Mouse (Mus musculus) ES-Bruce4 (cell line): Measurements from ENCODE around the gene Mrgpra2b. TPM values are rescaled to one million over a fixed set of nuclear protein-coding genes. Genes with fewer than 3 reads are reported as not detected.
"Not testable (repeated sequence)": the region's sequence is repeated elsewhere in the genome, so short reads cannot be mapped to it uniquely, and the experiment has no call there.

Experiments used
- H3K27ac ChIP-seq: 2 replicates; pipeline ENCODE4 v1.5.1; 2012; ENCODE audit warnings: low read length, inconsistent platforms; ENCODE audit not compliant: insufficient read depth
- H3K27me3 ChIP-seq: 2 replicates; pipeline ENCODE4 v1.6.1; 2012; ENCODE audit warnings: mild to moderate bottlenecking, low read length, inconsistent platforms; ENCODE audit not compliant: control insufficient read depth, poor library complexity, insufficient read depth, severe bottlenecking
- H3K36me3 ChIP-seq: 2 replicates; pipeline ENCODE4 v1.6.1; 2012; ENCODE audit warnings: inconsistent platforms, mild to moderate bottlenecking, low read length, moderate library complexity; ENCODE audit not compliant: control insufficient read depth, poor library complexity, insufficient read depth, severe bottlenecking
- H3K4me1 ChIP-seq: one replicate; pipeline ENCODE4 v1.8.1; 2011; ENCODE audit warnings: low read length; ENCODE audit not compliant: control insufficient read depth, insufficient read depth
- H3K4me3 ChIP-seq: 2 replicates; pipeline ENCODE4 v1.5.1; 2011; ENCODE audit warnings: low read depth, mild to moderate bottlenecking, low read length
- H3K9ac ChIP-seq: 2 replicates; pipeline ENCODE4 v1.6.1; 2012; ENCODE audit warnings: low read depth, mild to moderate bottlenecking, inconsistent platforms; ENCODE audit not compliant: poor library complexity, severe bottlenecking
- H3K9me3 ChIP-seq: replicated peaks from 2 replicates; pipeline ENCODE4 v1.6.1; 2012; ENCODE audit warnings: mild to moderate bottlenecking, low read length, inconsistent platforms; ENCODE audit not compliant: control insufficient read depth, poor library complexity, insufficient read depth, severe bottlenecking
- polyA plus RNA-seq: library from polyadenylated mRNA; stranded (reverse); fragments of >200 nt; gene quantifications from 2 replicates; pipeline ENCODE4 v1.2.4, GENCODE M21; 2011; ENCODE audit warnings: low read depth; ENCODE audit not compliant: missing spikeins, insufficient read depth, insufficient read length

Mrgpra2b gene
- polyA plus RNA-seq, 1 experiment = not detected

- H3K27me3 ChIP-seq, H3K4me3 ChIP-seq, H3K27ac ChIP-seq, H3K36me3 ChIP-seq, H3K9me3 ChIP-seq, H3K9ac ChIP-seq, H3K4me1 ChIP-seq: not testable (repeated sequence)
Observed at GRCm38 (mm10) chr7:47452015-47452414, 76.6 kb downstream of the Mrgpra2b start, which contains the start of gene Mrgpra2a. TSS of gene Mrgpra2a (minus strand) at chr7:47452139.

GRCm38 (mm10) chr7:47445729-47446128, 82.9 kb downstream of the Mrgpra2b start:
- not testable (repeated sequence) for H3K4me1 ChIP-seq, H3K36me3 ChIP-seq, H3K27ac ChIP-seq, H3K4me3 ChIP-seq, H3K9me3 ChIP-seq, H3K27me3 ChIP-seq, H3K9ac ChIP-seq

GRCm38 (mm10) chr7:47436463-47436862, 92.2 kb downstream of the Mrgpra2b start:
- H3K9ac ChIP-seq, H3K36me3 ChIP-seq, H3K4me1 ChIP-seq, H3K27ac ChIP-seq, H3K4me3 ChIP-seq, H3K27me3 ChIP-seq, H3K9me3 ChIP-seq: not testable (repeated sequence)

GRCm38 (mm10) chr7:47427815-47428508, 100.7 kb downstream of the Mrgpra2b start:
- not testable (repeated sequence) for H3K27ac ChIP-seq, H3K36me3 ChIP-seq, H3K4me3 ChIP-seq, H3K27me3 ChIP-seq, H3K9me3 ChIP-seq, H3K4me1 ChIP-seq, H3K9ac ChIP-seq

Other genes starting within 250 kb of the Mrgpra2b start
- not detected in 2 replicates for gene Mrgpra1, start 174.6 kb downstream of the Mrgpra2b start, polyA plus RNA-seq
- not detected in 2 replicates for gene Mrgpra2a, start 76.7 kb downstream of the Mrgpra2b start, polyA plus RNA-seq
- gene Mrgpra3, start 72.5 kb upstream of the Mrgpra2b start, polyA plus RNA-seq = not detected in 2 replicates